Mouse (Mus musculus): ENCODE measurements around the gene R3hdm2. TPM values are rescaled to one million over a fixed set of nuclear protein-coding genes. Genes with fewer than 3 reads are reported as not detected.

R3hdm2 gene
- total RNA-seq (2021) = 100 to 1,000 TPM; 115 to 120 TPM
- long read RNA-seq, experiment 1, full-length matches to known transcripts = 5 of 52 reads
- long read RNA-seq, experiment 1, partial matches to known transcripts = 24 of 52 reads
- long read RNA-seq, experiment 1, other reads (novel, unspliced or antisense) = 23 of 52 reads
- long read RNA-seq, experiment 2, full-length matches to known transcripts = 3 of 47 reads
- long read RNA-seq, experiment 2, partial matches to known transcripts = 20 of 47 reads
- long read RNA-seq, experiment 2, other reads (novel, unspliced or antisense) = 24 of 47 reads

DNA sequence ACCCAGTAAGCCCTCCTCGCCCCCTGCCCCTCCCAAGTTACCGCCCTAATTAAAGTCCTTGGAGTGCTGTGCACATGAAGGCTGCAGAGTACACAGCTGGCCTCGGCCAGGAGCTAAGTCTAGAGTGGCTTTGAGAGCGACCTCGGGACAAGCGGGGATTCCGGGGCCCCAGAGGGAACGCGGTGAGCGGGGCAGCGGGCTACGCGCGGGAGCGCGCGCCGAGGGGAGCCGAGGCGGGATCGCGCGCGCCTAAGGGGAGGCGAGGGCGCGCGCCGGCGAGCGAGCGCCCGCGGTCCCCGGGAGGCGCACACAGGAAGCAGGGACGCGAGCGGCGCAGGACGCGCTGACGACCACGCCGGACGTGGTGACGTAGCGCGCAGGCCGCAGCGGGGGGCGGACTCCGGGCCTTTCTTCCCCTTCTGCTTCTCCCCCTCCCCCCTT lies at the start of gene R3hdm2:
Gene R3hdm2, plus strand, starts transcription at position 77 of the 441 bp plus-strand sequence.
- peak; percentile 94 to 96 for DNase-seq
- intact Hi-C loops (cut with DNase I) = loop anchor here (5.0 kb wide), 1 partner anchor 42 kb away; no protein-coding TSS in a partner anchor

DNA sequence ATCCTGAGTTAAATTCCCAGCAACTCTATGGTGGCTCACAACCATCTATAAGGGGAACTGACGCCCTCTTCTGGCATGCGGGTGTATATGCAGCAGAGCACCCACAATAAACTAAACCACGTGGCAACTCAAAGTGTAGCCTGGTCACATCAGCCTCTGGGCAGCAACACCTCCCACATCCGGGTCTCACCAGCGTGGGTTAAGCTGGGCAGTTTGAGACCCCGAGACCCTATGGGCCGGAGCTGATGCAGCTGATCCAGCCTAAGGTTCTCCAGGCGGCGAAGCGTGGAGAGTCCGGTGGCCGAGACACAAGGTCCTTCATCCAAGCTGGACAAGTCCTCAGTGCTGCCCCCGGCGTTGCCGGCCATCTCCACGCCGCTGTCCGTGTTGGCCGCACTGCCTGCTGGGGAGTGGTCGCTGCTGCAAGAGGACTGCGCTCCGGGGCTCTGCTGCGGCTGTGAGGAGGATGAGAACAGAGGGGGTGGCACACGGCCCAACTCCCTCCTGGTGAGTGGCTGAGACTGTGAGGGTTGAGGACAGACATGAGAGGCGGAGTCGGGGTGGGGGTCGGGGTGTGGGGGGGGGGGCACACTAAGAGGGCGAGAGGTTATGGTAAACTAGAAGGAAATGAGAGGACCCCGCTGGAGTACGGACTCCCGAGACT lies 47.8 kb upstream of the R3hdm2 start:
- intact Hi-C loops (cut with DNase I) = no loop called here

DNA sequence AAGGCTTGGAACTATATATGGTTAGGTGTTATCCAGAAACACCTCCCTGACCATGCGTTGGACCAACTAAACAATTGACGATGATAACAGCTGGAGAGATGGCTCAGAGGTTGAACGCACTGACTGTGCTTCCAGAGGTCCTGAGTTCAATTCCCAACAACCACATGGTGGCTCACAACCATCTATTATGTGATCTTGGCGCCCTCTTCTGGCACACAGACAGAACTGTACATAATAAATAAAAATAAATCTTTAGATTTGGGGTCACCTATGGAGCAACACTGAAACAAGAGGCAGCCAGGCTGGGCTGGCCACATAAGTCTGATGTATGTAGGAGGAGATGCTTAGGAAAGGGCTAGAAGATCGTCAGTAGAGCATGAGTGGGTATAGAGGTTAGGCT lies 47.0 kb upstream of the R3hdm2 start:
- no peak for DNase-seq
- intact Hi-C loops (cut with DNase I) = no loop called here

More for the DNA sequence above, 47.8 kb upstream of the R3hdm2 start:
- no peak for DNase-seq

DNA sequence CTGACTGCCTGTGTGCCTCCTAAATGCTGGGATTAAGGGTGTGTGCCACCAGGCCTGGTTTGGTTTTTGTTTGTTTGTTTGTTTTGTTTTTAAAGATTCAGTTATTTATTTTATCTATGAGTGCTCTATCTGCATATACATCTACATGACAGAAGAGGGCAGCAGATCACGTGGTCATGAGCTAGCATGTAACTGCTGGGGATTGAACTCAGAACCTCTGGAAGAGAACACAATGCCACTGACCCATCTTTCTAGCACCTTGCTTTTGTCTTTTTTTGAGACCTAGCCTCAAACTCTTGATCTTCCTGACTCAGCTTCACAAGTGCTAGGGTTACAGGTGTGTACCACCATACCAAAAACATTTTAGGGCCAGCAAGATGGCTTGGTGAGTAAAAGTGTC lies 44.9 kb upstream of the R3hdm2 start:
- intact Hi-C loops (cut with DNase I) = no loop called here
- DNase-seq = no peak

DNA sequence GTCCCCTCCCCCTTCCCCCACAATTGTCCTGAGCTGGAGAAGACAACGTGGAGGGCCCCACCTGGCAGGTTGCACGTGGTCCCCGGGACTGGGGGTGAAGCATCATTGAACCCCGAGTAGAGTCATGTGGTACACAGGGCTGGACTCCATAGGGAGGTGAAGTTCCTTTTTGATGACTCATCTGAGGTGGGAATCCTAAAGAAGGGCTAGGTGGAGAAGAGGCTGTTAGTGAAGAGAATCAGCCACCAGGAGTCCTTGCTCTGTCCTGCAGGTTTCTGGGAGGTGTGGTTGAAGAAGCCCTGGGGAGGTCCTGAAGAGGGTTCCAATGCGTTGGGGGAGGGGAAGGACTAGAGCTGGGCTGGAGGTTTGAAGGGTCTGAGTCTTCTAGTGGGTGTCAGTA lies 43.2 kb upstream of the R3hdm2 start:
- intact Hi-C loops (cut with DNase I) = no loop called here
- DNase-seq = no peak

DNA sequence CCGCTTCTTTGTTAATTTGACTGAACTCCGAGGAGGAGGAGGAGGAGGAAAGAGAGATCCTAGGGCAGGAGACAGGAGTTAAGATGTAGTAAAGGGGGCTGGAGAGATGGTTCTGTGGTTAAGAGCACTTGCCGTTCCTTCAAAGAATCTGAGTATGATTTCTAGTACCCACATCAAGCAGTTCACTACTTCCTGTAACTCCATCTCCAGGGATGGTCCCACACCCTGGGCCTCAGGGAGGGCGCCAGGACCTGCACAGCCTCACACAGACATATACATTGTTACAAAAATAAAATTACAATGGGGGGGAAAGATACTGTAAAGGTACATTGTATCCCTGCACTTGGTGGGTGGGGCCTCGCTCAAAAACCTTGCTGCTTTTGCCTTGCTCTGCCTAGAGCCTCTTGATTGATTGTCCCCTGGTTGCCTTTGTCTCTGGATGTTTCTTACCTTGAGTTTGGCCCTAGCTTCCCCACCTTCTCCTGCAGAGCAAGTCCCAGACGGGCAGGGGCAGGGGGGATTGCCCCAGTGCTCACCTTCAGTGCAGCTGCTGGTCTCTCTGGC lies 42.5 kb upstream of the R3hdm2 start:
- intact Hi-C loops (cut with DNase I) = no loop called here

DNA sequence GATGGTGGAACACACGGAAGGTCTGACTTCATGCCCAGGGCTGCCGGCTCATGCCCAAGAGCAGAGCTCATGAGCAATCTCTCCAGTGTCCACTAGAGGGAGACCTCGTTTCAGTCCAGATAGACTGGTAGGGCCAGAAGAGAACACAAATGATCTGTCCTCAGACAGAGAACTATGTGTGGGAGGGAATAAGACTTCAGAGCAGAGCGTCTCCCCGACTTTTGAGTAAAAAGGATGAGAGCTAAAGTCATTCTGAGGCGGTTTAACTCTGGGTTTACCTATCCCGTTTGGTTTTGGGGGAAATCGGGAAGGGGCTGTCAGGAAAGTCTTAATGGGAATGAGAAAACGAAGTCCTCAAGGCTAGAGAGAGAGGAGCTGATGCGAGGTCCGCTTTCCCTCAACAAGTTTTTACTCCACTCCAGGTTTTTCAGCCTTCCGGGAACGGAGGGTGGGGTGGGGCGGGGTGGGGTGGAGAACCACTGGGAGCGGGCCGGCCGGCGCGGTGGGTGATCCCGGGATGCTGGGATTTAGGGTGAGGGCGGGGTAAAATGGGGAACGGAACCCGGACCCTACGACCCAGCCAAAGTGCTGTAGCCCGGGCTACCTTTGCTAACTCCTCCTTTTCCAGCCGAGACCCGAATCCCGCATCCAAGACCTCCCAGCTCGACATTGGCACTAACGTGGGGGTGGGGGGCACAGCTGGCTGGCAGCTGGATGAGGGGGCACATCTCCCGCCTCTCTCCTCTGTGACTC lies 41.0 kb upstream of the R3hdm2 start:
- peak; percentile 81 to 91 for DNase-seq
- intact Hi-C loops (cut with DNase I) = no loop called here

More for the DNA sequence above, 42.5 kb upstream of the R3hdm2 start:
- DNase-seq = no peak

DNA sequence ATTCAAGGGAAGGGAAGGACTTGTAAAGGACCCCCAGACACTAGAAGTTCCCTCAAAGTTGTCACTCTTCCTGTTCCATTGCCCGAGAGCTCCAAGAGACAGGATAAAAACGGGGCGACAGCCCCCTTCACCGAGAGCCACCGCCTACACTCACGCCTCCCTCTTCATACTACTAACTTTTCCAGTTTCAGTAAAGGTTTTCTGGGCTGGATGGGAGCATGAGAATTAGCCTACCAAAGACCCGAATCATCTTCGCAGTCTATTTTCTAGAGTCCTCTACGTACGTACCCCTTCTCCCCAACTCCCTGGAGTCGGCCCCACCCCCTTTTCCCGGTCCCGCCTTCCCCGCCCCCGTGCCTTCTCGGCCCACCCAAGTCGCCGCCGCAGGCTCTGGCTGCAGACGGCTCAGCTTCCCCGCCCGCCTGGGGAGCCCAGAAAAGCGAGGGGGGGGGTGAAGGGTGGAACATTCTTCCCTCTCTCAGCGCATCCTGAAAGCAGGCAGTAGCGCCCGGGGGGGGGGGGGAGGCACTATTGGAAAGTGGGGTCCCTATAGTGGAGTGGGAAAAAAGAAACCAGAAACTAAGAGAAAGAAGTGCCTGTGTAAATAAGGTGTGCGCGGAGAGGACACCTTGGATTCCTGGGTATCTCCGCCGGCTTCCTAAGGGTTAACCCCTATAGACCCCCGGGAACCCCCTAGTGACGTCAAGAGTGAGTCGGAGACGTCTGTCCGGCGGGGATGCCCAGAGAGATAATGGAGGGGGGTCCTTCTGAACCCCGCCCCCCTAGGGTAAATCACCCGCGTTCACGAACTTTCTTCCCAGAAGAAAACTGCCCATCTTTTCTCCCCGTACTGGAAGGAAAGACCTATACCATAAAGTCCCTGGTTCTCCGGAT lies 40.2 kb upstream of the R3hdm2 start:
- DNase-seq = peak; percentile 69 to 75
- intact Hi-C loops (cut with DNase I) = no loop called here

DNA sequence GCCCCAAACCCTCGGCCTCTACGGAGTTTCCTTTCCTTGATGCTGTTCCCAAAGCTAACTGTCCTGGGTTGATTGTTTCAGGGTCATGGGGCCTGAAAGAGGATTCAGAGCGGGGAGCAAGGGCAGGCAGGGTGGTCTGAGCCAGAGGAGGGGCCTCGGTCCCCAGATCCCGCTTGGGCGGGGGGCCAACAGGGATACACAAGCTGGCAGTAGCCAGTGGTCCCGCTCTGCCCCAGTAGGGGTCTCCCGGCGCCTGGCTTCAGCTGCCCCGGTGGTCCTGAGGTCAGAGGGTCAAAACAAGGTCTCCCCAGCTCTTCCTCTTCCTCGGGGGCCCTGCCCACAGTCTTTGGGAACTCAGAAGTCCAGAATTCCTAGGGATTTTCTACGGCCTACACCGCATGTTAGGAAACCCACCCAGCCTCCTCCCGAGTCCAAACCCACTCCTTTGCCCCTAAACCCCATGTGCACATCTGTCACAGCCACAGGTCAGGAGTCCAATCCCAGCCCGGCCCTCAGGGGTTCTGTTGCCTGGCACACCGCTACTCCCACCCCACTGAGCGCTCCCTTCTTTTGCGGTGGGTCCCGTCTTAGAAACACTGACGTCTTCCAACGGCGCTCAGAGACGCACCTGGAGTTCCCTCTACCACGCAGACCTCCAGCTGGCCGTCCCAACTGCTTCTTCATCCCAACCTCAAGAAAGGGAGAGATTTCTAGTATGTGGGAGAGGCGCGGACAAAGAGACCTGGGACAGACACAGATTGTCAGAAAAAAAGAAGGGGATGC lies 39.4 kb upstream of the R3hdm2 start:
- intact Hi-C loops (cut with DNase I) = no loop called here
- no peak for DNase-seq

DNA sequence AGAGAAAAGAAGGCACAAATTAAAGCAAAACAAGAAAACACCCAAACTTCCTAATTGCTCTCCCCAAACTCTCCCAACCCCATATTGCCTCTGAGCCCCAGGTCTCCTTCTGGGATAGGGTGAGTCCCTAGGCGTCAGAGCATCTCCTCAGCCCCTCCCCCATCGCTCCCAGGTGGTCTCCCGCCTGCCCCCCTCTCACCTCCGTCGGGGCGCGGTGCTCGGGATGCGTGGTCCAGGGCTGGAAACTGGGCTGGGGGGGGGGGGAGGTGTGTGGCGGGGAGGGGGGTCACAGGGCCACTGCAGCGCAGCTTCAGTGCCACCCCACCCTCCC lies 38.8 kb upstream of the R3hdm2 start:
- no peak for DNase-seq
- intact Hi-C loops (cut with DNase I) = no loop called here

DNA sequence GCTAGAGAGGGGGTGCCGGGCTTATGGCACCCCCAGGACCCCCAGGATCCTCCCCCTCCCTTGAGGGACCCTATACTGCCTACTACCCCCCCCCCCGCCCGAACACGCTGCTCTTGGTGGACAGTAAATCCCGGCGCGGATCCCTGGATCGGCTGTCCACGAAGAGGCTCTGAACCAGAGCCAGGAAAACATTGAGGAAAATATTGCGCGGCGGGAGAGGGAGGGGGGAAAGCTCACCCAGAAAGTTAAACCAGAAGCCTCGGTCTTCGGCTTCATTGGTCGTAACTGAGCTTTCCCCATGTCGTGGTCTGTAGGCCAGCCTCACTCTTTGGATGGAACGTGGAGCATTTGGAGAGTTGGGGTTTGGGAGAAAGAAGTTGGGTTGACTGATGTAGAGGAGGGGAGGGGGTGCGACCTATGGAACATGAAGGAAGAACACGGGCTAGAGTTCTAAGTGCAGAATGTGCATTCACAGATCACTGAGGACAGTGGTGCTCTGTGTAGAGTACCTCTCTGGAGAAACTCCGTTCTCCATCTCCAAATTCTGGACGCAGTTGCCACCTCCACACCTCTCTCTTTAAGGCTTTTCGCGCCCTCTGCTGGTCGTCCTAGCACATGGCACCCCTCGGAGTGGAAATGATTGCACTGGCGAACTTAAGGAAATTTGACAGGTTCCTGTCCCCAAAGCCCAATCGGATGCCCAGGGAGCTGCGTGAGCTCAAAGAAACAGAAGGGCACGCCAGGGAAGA lies 38.1 kb upstream of the R3hdm2 start, which contains the start of gene Gli1:
Gene Gli1, minus strand, starts transcription at position 84 of the 749 bp plus-strand sequence.
- DNase-seq = peak; percentile 84 to 92
- intact Hi-C loops (cut with DNase I) = no loop called here

DNA sequence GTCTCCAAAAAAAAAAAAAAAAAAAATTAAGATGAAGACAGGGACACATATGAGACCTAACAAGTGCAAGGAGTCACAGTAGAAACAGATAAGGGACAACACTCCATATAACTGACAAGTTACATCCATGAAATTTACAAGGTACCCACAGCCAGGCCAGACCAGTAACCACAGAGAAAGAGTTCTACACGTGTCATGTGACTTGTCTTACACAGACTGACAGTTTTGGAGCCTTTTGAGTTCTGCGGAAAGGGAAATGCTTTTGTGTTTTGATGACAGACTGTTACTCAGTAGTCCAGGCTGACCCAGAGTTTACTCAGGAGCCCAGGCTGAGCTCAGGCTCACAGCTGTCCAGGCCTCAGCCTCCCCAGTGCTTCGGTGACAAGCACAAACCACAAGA lies 37.1 kb upstream of the R3hdm2 start:
- DNase-seq = no peak
- intact Hi-C loops (cut with DNase I) = no loop called here

DNA sequence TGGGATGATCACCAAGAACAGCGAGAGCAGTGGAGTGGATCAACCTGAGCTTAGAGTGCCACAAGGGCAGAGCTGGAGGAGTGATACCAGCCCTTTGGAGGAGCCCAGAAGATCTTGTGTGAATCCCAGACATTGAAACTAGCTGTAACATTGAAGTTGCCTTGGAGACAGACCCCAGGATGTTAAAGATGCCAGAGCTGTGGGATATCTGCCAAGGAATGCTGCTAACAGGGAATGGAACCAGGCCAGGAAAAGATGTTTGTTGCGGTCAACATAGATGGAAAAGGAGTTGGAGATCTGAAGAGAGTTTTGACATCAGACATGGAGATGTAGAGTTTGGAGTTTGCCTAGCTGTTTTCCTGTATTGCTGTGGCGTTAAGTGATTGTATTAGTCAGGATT lies 34.0 kb upstream of the R3hdm2 start:
- DNase-seq = no peak
- intact Hi-C loops (cut with DNase I) = no loop called here

DNA sequence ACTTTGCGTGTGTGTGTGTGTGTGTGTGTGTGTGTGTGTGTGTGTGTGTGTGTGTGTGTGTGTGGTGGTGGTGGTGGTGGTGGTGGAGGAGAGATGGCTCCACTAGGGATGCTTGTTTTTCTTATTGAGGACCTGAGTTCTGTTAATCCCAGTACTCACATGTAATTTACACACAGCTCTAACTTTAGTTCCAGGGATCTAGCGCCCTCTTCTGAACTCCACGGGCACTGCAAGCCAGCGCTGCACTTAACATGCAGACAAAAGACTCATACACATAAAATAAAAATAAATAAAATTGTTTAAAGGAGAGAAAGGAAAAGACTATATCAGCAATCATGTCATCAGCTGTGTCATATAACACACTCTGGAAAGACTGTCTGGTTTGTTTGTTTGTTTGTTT lies 31.2 kb upstream of the R3hdm2 start:
- intact Hi-C loops (cut with DNase I) = no loop called here
- DNase-seq = no peak

DNA sequence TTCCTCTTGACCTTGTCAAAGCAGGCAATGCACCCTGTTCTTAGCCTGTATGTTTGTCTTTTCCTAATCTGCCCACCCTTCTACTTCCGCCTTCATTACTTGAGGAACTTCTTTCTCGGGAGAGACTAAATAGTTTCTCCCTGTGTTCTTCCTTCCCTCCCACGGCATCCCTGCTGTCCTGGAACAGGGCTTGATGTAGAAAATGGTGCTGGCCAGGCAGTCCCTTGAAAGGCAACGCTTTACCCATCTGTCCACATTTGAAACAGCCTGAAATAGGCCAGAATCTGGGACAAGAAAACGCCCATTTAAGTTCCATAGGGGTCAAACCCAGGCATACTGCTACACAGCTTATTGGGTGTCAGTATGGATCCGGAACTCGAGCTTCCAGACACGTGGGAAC lies 30.3 kb upstream of the R3hdm2 start:
- DNase-seq = no peak
- intact Hi-C loops (cut with DNase I) = loop anchor here (5.0 kb wide), 2 partner anchors 87 to 112 kb away; no protein-coding TSS in a partner anchor

DNA sequence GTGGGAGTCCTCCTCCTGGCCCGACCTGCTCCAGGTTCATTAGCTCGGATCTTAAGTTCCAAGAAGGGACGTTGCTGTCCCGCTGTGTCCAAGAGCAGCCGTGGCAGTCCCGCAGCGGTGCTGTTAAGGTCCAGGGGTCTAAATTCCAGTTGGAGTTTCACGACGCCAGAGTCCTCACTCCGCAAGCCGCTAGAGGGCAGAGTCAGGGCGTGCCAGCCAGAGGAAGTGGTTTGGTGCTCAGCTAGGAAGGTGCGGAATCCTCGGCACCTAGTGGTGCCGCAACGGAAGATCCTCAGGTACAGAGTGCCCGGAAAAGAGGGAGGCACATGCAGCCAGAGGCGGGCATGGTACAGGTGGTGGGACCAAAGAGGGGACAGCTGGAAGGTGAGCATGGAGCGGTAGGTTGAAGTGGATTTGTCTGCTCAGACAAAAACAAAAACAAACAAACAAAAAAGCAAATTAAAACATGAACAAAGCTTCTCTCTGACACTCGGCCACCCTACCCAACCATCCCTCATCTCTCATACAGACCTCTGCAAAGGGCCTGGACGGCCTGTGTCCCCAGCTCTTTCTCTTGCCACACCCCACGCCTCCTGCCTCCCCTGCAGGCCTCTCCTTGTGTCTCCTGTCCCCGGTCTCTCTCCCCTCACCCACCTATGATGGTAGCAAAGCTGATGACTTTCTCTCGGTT lies 29.4 kb upstream of the R3hdm2 start:
- peak; percentile 70 to 79 for DNase-seq
- intact Hi-C loops (cut with DNase I) = loop anchor here (5.0 kb wide), 2 partner anchors 87 to 112 kb away; no protein-coding TSS in a partner anchor

DNA sequence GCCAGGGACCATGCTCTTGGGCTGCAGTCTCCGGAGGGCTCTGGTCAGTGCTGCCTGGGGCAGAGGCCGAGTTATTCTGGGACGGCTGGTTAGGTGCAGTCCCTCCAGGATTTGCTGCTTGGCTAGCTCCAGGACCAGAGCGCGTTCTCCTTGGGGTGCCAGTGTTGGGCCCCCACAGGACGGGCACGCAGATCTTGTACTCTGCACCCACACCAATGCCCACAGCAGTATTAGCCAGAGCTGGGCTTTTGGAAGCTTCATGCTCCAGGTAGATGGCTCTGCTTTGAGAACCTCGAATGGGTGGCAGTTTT lies 28.9 kb upstream of the R3hdm2 start:
- no peak for DNase-seq
- intact Hi-C loops (cut with DNase I) = loop anchor here (5.0 kb wide), 2 partner anchors 86 to 111 kb away; no protein-coding TSS in a partner anchor

DNA sequence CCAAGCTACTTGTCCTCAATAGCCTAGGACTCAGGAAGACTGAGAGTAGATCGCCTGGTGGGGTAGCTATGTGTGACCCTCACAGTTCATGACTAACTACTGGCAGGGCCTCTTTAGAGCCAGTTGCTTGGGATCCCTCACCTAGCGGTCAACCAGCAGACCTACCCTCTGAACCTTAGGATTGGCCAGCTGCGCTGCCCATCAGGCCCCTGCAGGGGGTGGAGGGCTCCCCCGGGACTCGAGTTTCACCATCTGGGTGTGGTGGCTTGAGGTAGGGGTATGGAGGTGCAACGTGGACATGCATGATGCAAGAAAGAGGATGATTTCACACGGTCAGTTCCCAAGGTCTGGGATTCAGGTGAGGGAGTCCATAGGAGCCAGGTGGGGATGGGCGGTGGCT lies 28.4 kb upstream of the R3hdm2 start:
- intact Hi-C loops (cut with DNase I) = loop anchor here (5.0 kb wide), 2 partner anchors 86 to 111 kb away; no protein-coding TSS in a partner anchor
- no peak for DNase-seq

All from heart, postnatal 14 days (tissue).